ENCODE assay signal across 9 mouse cellular contexts in genomic region chr5:5494269-5495005, GRCm38 (mm10). TPM values are rescaled to one million over a fixed set of nuclear protein-coding genes. Genes with fewer than 3 reads are reported as not detected.
DNase-seq lines count a peak whose midpoint lies in the region; ATAC-seq and TF ChIP-seq lines count a peak whose summit lies in the region.
"Had no signal": no experiment of that assay in that cellular context is flagged by ENCODE, and none has a peak within 500 bp of the region (broad histone marks: within the 10 kb centered on the region; RNA-seq: fewer than 3 reads in every experiment).

No protein-coding gene starts in this region.

- no peak overlapping the region for H3K9ac ChIP-seq in MEL (ENCODE audit: control insufficient read depth, low read depth, low read length, poor library complexity, severe bottlenecking)
- H3K9ac ChIP-seq in lung, embryonic 14.5 days, result no peak overlapping the region

- no peaks in the 10 kb centered on the region for H3K79me2 ChIP-seq in MEL (ENCODE audit: control insufficient read depth, insufficient read depth, low read length, poor library complexity)

- H3K4me3 ChIP-seq in MEL (ENCODE audit: control insufficient read depth in 1 of 2, insufficient read depth in 1 of 2, low read depth in 2 of 2, low read length in 2 of 2), result no peak overlapping the region
- no peak overlapping the region for H3K4me3 ChIP-seq in lung, embryonic 14.5 days (ENCODE audit: low read depth, low read length)
- H3K4me3 ChIP-seq: erythroblast, embryonic 14.5 days had no signal

- peak; percentile 88 for TF ChIP-seq RAD21 in MEL (IDR thresholded peaks at IDR 0.05; ENCODE audit: low read depth, low read length)

- no peak overlapping the region; the same call in 1 of the 2 replicates for H3K4me2 ChIP-seq in lung, embryonic 14.5 days

- peak; percentile 21 to 36 for DNase-seq in left cerebral cortex, adult 18-20 months (ENCODE audit: low spot score in 2 of 2)
- no peak for DNase-seq in left cerebral cortex, adult 11 months (ENCODE audit: low spot score)
- peak; percentile 47 for DNase-seq in MEL (ENCODE audit: low read depth, low spot score)
- DNase-seq in cerebellum, postnatal 10 days, result peak; percentile 57 to 74
- peak; percentile 33 for DNase-seq in heart, postnatal 4 days
- peak; percentile 78 for DNase-seq in lung, embryonic 14.5 days
- DNase-seq in retina, postnatal 7 days (ENCODE audit: low read depth, low spot score), result peak; percentile 49
- no peak for DNase-seq in testis, postnatal 14 days (ENCODE audit: low spot score)

- no peaks in the 10 kb centered on the region for H3K9me3 ChIP-seq in MEL (replicated peaks; ENCODE audit: insufficient read depth, low read length)
- H3K9me3 ChIP-seq in lung, embryonic 14.5 days (ENCODE audit: low read depth, low read length), result no peaks in the 10 kb centered on the region

- no peaks in the 10 kb centered on the region; a peak in 1 of 4 replicates for H3K27me3 ChIP-seq in MEL (ENCODE audit: control insufficient read depth in 1 of 2, insufficient read depth in 2 of 2, low read length in 2 of 2)
- no peaks in the 10 kb centered on the region for H3K27me3 ChIP-seq in lung, embryonic 14.5 days (ENCODE audit: insufficient read depth, low read length)

- no peaks in the 10 kb centered on the region for H3K36me3 ChIP-seq in MEL (ENCODE audit: control insufficient read depth in 1 of 2, insufficient read depth in 2 of 2, low read length in 2 of 2)
- no peaks in the 10 kb centered on the region for H3K36me3 ChIP-seq in lung, embryonic 14.5 days (ENCODE audit: insufficient read depth)

- no peak for TF ChIP-seq POLR2A in MEL (IDR thresholded peaks at IDR 0.05; ENCODE audit: control insufficient read depth in 1 of 2, insufficient read depth in 1 of 2, low read depth in 1 of 2, low read length in 2 of 2, poor library complexity in 1 of 2)

- TF ChIP-seq EP300 in MEL (IDR thresholded peaks at IDR 0.05; ENCODE audit: low read depth in 1 of 2, low read length in 2 of 2), result no peak

- TF ChIP-seq CTCF in MEL (IDR thresholded peaks at IDR 0.05 in 2 of 3, conservative IDR thresholded peaks at IDR 0.05 in 1 of 3; ENCODE audit: control insufficient read depth in 1 of 3, insufficient read depth in 1 of 3, low read depth in 2 of 3, low read length in 3 of 3, poor library complexity in 1 of 3, severe bottlenecking in 1 of 3), result peak; percentile 43 to 75 (median 65)
- peak; percentile 82 for TF ChIP-seq CTCF in lung, embryonic 14.5 days (IDR thresholded peaks at IDR 0.05; ENCODE audit: low read depth)

- peak; percentile 65; the same call in 1 of the 2 replicates for ATAC-seq in lung, embryonic 14.5 days (ENCODE audit: insufficient read depth)

- 36% methylated on average over 16 of the region's 16 CpGs for WGBS in lung, embryonic 14.5 days

- no peaks in the 10 kb centered on the region for H3K4me1 ChIP-seq in MEL (ENCODE audit: control insufficient read depth in 1 of 2, insufficient read depth in 2 of 2, low read length in 2 of 2)
- no peaks in the 10 kb centered on the region for H3K4me1 ChIP-seq in lung, embryonic 14.5 days (ENCODE audit: insufficient read depth)

- H3K27ac ChIP-seq in MEL (ENCODE audit: control insufficient read depth, low read depth, low read length), result no peak overlapping the region
- H3K27ac ChIP-seq in lung, embryonic 14.5 days (ENCODE audit: low read depth), result no peak overlapping the region

TF ChIP-seq in MEL, 35 proteins besides CTCF, POLR2A, EP300 and RAD21:
- TF ChIP-seq SMC3 (IDR thresholded peaks at IDR 0.05; ENCODE audit: low read depth, low read length), result peak; percentile 75
- peak; percentile 67 for TF ChIP-seq ZC3H11A (IDR thresholded peaks at IDR 0.05; ENCODE audit: low read depth, low read length)
- TF ChIP-seq CHD1 (IDR thresholded peaks at IDR 0.05; ENCODE audit: low read depth, low read length), result no peak
- TF ChIP-seq ZNF384 (IDR thresholded peaks at IDR 0.05; ENCODE audit: low read depth, low read length), result peak; percentile 91

RNA-seq across cellular contexts. Expression of gene 1700015F17Rik, which starts 15.5 kb away (rescaled TPM):
- total RNA-seq in left cerebral cortex, adult 18-20 months (2021), result 1 to 10 TPM in 1 of 2 experiments, not detected in 1; 1.1 TPM
- not detected in 2 replicates for total RNA-seq in MEL (2012; rRNA removed)
- polyA plus RNA-seq in MEL (2012; ENCODE audit: insufficient read depth in 1 of 2, insufficient read length in 2 of 2, low read depth in 1 of 2, low replicate concordance in 2 of 2, missing spikeins in 1 of 2), result not detected
- total RNA-seq in heart, postnatal 4 days (2021), result not detected
- polyA plus RNA-seq in lung, embryonic 14.5 days (2014; fragmentation: Nextera tagmentation; extraction: Ambion mirVana), result not detected in 2 replicates
- polyA plus RNA-seq: erythroblast, embryonic 14.5 days had no signal

RNA-seq across cellular contexts. Expression of gene Cldn12, which starts 20.3 kb away (rescaled TPM):
- 10 to 100 TPM; 42.7 to 50.0 TPM for total RNA-seq in left cerebral cortex, adult 18-20 months (2021)
- 3.2 and 4.0 TPM in 2 replicates for total RNA-seq in MEL (2012; rRNA removed)
- polyA plus RNA-seq in MEL (2012; ENCODE audit: insufficient read depth in 1 of 2, insufficient read length in 2 of 2, low read depth in 1 of 2, low replicate concordance in 2 of 2, missing spikeins in 1 of 2), result 1 to 10 TPM in 1 of 2 experiments, not detected in 1; 4.7 TPM
- 10 to 100 TPM; 15.1 to 16.6 TPM for total RNA-seq in heart, postnatal 4 days (2021)
- 17.6 and 17.9 TPM in 2 replicates for polyA plus RNA-seq in lung, embryonic 14.5 days (2014; fragmentation: Nextera tagmentation; extraction: Ambion mirVana)
- polyA plus RNA-seq: erythroblast, embryonic 14.5 days had no signal

Comparison
In these comparisons a context has a peak if more than half of its experiments do, and no peak if none do; other contexts are left out.
1. DNase-seq: peak in left cerebral cortex, adult 18-20 months (2 of 2), MEL (single experiment), cerebellum, postnatal 10 days (2 of 2), heart, postnatal 4 days (single experiment), lung, embryonic 14.5 days (single experiment) and retina, postnatal 7 days (single experiment); none in left cerebral cortex, adult 11 months (single experiment) and testis, postnatal 14 days (single experiment).